Mouse (Mus musculus): ENCODE data around the gene Hyal1.

DNA sequence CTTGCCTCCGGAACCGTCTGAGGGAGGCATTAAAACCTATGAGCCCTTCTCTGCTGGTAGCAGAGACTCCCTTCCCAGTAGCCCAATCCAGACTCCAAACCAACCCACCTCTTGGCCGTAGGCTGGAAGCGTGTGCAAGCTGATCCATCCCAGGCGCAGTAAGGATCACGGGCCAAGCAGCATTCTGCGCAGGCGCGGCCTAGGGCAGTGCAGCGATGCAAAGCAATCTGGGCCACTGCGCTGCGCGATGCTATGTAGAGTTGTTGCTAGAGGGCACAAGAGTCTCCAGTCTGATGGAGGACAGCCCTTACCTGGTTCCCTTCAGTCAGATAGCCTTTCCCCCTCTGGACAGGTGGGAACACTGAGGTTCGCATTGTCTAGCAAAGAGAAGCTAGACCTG, 23.1 kb downstream of the Hyal1 start:
- TF ChIP-seq CTCF (IDR thresholded peaks at IDR 0.05; ENCODE audit: low read depth, low read length), result no peak
- no peak for TF ChIP-seq POLR2A (IDR thresholded peaks at IDR 0.05; ENCODE audit: extremely low read depth, insufficient read depth, low read length)

All from liver, adult 2 months (tissue).